Mouse (Mus musculus) naive thymus-derived CD4-positive, alpha-beta T cell, adult 2 months (primary cell): Measurements from ENCODE around the gene Fasl.

Source experiments
- DNase-seq: peaks from one replicate; pipeline ENCODE4 v3.0.0-alpha.2; 2011; ENCODE audit warnings: low read depth

Fasl gene

GRCm38 (mm10) chr1:161761556-161761955 is 26.7 kb downstream of the Fasl start:
- DNase-seq = peak; percentile 72

GRCm38 (mm10) chr1:161756547-161756946 is 31.7 kb downstream of the Fasl start:
- no peak for DNase-seq

GRCm38 (mm10) chr1:161751311-161751710 is 37.0 kb downstream of the Fasl start:
- peak; percentile 64 for DNase-seq

GRCm38 (mm10) chr1:161750471-161751041 is 37.7 kb downstream of the Fasl start:
- DNase-seq = peak; percentile 68

- DNase-seq = no peak
Observed at GRCm38 (mm10) chr1:161748685-161749084, 39.6 kb downstream of the Fasl start.

- peak; percentile 91 for DNase-seq
Observed at GRCm38 (mm10) chr1:161748138-161748537, 40.2 kb downstream of the Fasl start.

GRCm38 (mm10) chr1:161746542-161747302 is 41.6 kb downstream of the Fasl start:
- no peak for DNase-seq

- DNase-seq = peak; percentile 52
Observed at GRCm38 (mm10) chr1:161744855-161745254, 43.4 kb downstream of the Fasl start.

- DNase-seq = no peak
Observed at GRCm38 (mm10) chr1:161744209-161744608, 44.1 kb downstream of the Fasl start.

- DNase-seq = no peak
Observed at GRCm38 (mm10) chr1:161742481-161743267, 45.6 kb downstream of the Fasl start.

GRCm38 (mm10) chr1:161736848-161737247 is 51.4 kb downstream of the Fasl start:
- DNase-seq = peak; percentile 78

- no peak for DNase-seq
Observed at GRCm38 (mm10) chr1:161736255-161736654, 52.0 kb downstream of the Fasl start.

GRCm38 (mm10) chr1:161735465-161736046 is 52.7 kb downstream of the Fasl start:
- DNase-seq = peak; percentile 74

- peak; percentile 85 for DNase-seq
Observed at GRCm38 (mm10) chr1:161734741-161735211, 53.5 kb downstream of the Fasl start.

- DNase-seq = no peak
Observed at GRCm38 (mm10) chr1:161734314-161734713, 54.0 kb downstream of the Fasl start.
